Mouse (Mus musculus) fat pad, adult 2 months (tissue): ENCODE data around the gene Gp1ba.

Experiments
- DNase-seq: peaks from one replicate; pipeline ENCODE4 v3.0.0-alpha.2; 2011; ENCODE audit warnings: low read depth, low spot score; ENCODE audit errors: extremely low read depth

Gp1ba gene

GRCm38 (mm10) chr11:70628431-70628830 is 10.5 kb upstream of the Gp1ba start:
- DNase-seq = no peak

GRCm38 (mm10) chr11:70629557-70629956 is 9.4 kb upstream of the Gp1ba start:
- DNase-seq = no peak

- DNase-seq = no peak
Observed at GRCm38 (mm10) chr11:70630129-70630528, 8.8 kb upstream of the Gp1ba start.

GRCm38 (mm10) chr11:70635601-70636000 is 3.3 kb upstream of the Gp1ba start:
- DNase-seq = peak; percentile 69

- no peak for DNase-seq
Observed at GRCm38 (mm10) chr11:70637764-70638163, 1.2 kb upstream of the Gp1ba start.

GRCm38 (mm10) chr11:70638293-70638692 is 629 bp upstream of the Gp1ba start:
- no peak for DNase-seq

- no peak for DNase-seq
Observed at GRCm38 (mm10) chr11:70639976-70640375, 1.1 kb downstream of the Gp1ba start.

- DNase-seq = no peak
Observed at GRCm38 (mm10) chr11:70641241-70641640, 2.3 kb downstream of the Gp1ba start.

- no peak for DNase-seq
Observed at GRCm38 (mm10) chr11:70643051-70643450, 4.1 kb downstream of the Gp1ba start.

GRCm38 (mm10) chr11:70644564-70645103 is 5.7 kb downstream of the Gp1ba start:
- no peak for DNase-seq

GRCm38 (mm10) chr11:70645461-70646258 is 6.7 kb downstream of the Gp1ba start:
- no peak for DNase-seq

GRCm38 (mm10) chr11:70646259-70646555 is 7.3 kb downstream of the Gp1ba start:
- DNase-seq = no peak

- peak; percentile 90 for DNase-seq
Observed at GRCm38 (mm10) chr11:70646691-70647650, 8.0 kb downstream of the Gp1ba start, which contains the start of the genes Rnf167 and Slc25a11. Gene Rnf167, plus strand, starts transcription at chr11:70647235. Gene Slc25a11, minus strand, starts transcription at chr11:70647479.

GRCm38 (mm10) chr11:70647716-70648420 is 8.9 kb downstream of the Gp1ba start:
- no peak for DNase-seq

- no peak for DNase-seq
Observed at GRCm38 (mm10) chr11:70648512-70648911, 9.6 kb downstream of the Gp1ba start.

GRCm38 (mm10) chr11:70649185-70649734 is 10.3 kb downstream of the Gp1ba start:
- no peak for DNase-seq

- DNase-seq = no peak
Observed at GRCm38 (mm10) chr11:70650322-70651175, 11.6 kb downstream of the Gp1ba start.

- DNase-seq = no peak
Observed at GRCm38 (mm10) chr11:70651391-70651790, 12.5 kb downstream of the Gp1ba start.

- DNase-seq = no peak
Observed at GRCm38 (mm10) chr11:70652029-70652883, 13.3 kb downstream of the Gp1ba start.
